Mouse (Mus musculus) liver, embryonic 14.5 days (tissue): ENCODE measurements around the gene Gm35315. TPM values are rescaled to one million over a fixed set of nuclear protein-coding genes. Genes with fewer than 3 reads are reported as not detected.

Experiments used
- ATAC-seq: fragments of 200-750 bp; cut with Nextera tagmentation; 2 replicates; pipeline ENCODE4 v1.8.0; 2017; ENCODE audit warnings: moderate number of reproducible peaks, mild to moderate bottlenecking, moderate library complexity; ENCODE audit not compliant: insufficient read depth
- DNase-seq, 3 experiments: peaks; one replicate each; pipeline ENCODE4 v3.0.0-alpha.2; 2012 to 2013; ENCODE audit warnings: low read depth in 3 of 3, low spot score in 3 of 3
- H3K27ac ChIP-seq: fragments of 300-500 bp; sonication (generic); 2 replicates; pipeline ENCODE4 v1.5.1; 2014; ENCODE audit warnings: moderate library complexity, mild to moderate bottlenecking, control low read depth, inconsistent platforms
- H3K27me3 ChIP-seq: fragments of 300-500 bp; sonication (generic); 2 replicates; pipeline ENCODE4 v1.6.1; 2014; ENCODE audit warnings: mild to moderate bottlenecking, low read length, moderate library complexity; ENCODE audit not compliant: control insufficient read depth, insufficient read depth
- H3K36me3 ChIP-seq: fragments of 300-500 bp; sonication (generic); replicated peaks from 2 replicates; pipeline ENCODE4 v1.6.1; 2014; ENCODE audit warnings: low read depth; ENCODE audit not compliant: control insufficient read depth, insufficient read depth
- H3K4me1 ChIP-seq, 2 experiments: fragments of 200-500 bp in 1 of 2; fragments of 300-500 bp in 1 of 2; sonication (generic) in 1 of 2; replicated peaks; 2 replicates each; pipeline ENCODE4 v1.6.1; 2012 to 2014; ENCODE audit warnings: antibody characterized with exemption in 1 of 2, inconsistent platforms in 1 of 2, low read length in 1 of 2; ENCODE audit not compliant: control insufficient read depth in 2 of 2, insufficient read depth in 2 of 2
- H3K4me2 ChIP-seq: fragments of 300-500 bp; sonication (generic); 2 replicates; pipeline ENCODE4 v1.6.1; 2014; ENCODE audit warnings: low read depth, mild to moderate bottlenecking, control low read depth, moderate library complexity
- H3K4me3 ChIP-seq, 2 experiments: fragments of 200-500 bp in 1 of 2; fragments of 300-500 bp in 1 of 2; sonication (generic) in 1 of 2; 2 replicates each; pipeline ENCODE4 v1.5.1; 2012 to 2014; ENCODE audit warnings: low read depth in 2 of 2, low read length in 2 of 2, mild to moderate bottlenecking in 2 of 2, control low read depth in 1 of 2, inconsistent platforms in 1 of 2, moderate library complexity in 1 of 2; ENCODE audit not compliant: insufficient read depth in 1 of 2
- H3K9ac ChIP-seq: fragments of 300-500 bp; sonication (generic); replicated peaks from 2 replicates; pipeline ENCODE4 v1.6.1; 2014; ENCODE audit warnings: mild to moderate bottlenecking, control low read depth, moderate library complexity
- H3K9me3 ChIP-seq: fragments of 300-500 bp; sonication (generic); 2 replicates; pipeline ENCODE4 v1.6.1; 2016; ENCODE audit warnings: low read length, mixed read lengths; ENCODE audit not compliant: control insufficient read depth
- CTCF ChIP-seq: IDR thresholded peaks from 2 replicates; pipeline ENCODE4 v1.5.1; 2016; ENCODE audit warnings: antibody characterized with exemption, low read depth, control low read depth
- EP300 ChIP-seq: IDR thresholded peaks from 2 replicates; pipeline ENCODE4 v1.6.1; 2016; ENCODE audit warnings: antibody characterized with exemption, low read depth
- WGBS: fragments of 180-500 bp; shearing (Covaris S2); extraction: QIAGEN DNeasy Blood & Tissue Kit; methylation state at CpG from one replicate; pipeline ENCODE4 v1.1.7; 2014; ENCODE audit not compliant: insufficient replicate concordance; 5-methylcytosine and 5-hydroxymethylcytosine counted together
- polyA plus RNA-seq, 2 experiments: library from polyadenylated mRNA; depleted of rRNA in 1 of 2; stranded (reverse) in 1 of 2; unstranded in 1 of 2; fragments of >200 nt; fragmentation: Nextera tagmentation in 1 of 2; extraction: Ambion mirVana in 1 of 2; gene quantifications; 2 replicates each; pipeline versions ENCODE4 v1.2.1 to v1.2.3; 2012 to 2014

Gm35315 gene
- polyA plus RNA-seq, 2 experiments = 0.51 to 0.81 TPM

DNA sequence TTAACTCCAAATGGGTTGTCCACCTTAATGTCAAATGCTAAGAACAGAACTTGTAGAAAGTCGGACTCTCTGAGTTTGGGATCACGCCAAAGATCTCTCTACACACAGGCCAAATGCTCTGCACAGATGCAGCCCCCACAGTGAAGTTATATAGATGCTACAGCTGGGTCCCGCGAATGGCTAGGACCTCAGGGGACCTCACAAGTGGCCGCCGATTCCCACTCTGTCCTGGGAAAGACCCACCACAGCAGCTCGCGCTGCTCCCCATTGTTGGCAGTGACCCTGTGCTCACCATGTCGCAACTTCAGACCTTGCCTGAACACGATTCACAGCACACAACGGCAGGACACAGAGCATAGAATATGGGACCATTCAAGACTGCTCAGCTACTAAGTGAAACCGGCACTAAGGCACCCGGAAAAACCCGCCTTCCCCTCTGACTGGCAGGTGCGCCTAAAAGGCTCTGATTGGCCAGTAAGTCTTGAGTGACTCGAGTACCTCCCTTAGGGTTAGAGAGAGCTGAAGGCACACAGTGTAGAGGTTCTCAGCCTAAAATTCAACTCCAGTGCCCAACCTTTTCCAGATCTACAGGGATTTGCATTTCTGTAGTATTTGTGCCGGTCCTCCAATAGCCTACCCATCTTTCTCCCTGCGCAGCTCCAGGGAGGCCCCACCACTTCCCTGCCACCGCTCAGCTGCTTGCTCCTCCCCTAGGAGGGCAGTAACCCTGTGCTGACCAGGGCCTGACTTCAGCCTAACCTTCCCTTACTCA, 36.4 kb downstream of the Gm35315 start:
- Histone ChIP-seq H3K4me2 (peak overlapping the region; percentile 68), H3K9me3 (no peaks in the 10 kb centered on the region), H3K36me3 (no peaks in the 10 kb centered on the region), H3K9ac (peak overlapping the region; percentile 90), H3K27ac (no peak overlapping the region), H3K4me3 (peak overlapping the region; percentile 74 to 84), H3K4me1 (peaks cover 0 to 2% of the 10 kb centered on the region in 2 experiments; a peak in 1 of 4 replicates), H3K27me3 (no peaks in the 10 kb centered on the region)
- WGBS = 1% methylated on average over 19 of the region's 19 CpGs
- TF ChIP-seq CTCF (no peak), EP300 (no peak)
- ATAC-seq = peak; percentile 99
- peak; percentile 66 to 75 (median 69) for DNase-seq

Other genes with a start within 250 kb of the Gm35315 start
- gene Gm15446, start 171.0 kb downstream of the Gm35315 start, polyA plus RNA-seq (2012; rRNA removed) = 0.01 and 0.05 TPM in 2 replicates
- gene Gm15446, start 171.0 kb downstream of the Gm35315 start, polyA plus RNA-seq (2014; fragmentation: Nextera tagmentation; extraction: Ambion mirVana) = 0.18 and 0.45 TPM in 2 replicates
- gene Zfp932, start 97.9 kb downstream of the Gm35315 start, polyA plus RNA-seq (2012; rRNA removed) = 2.1 and 4.0 TPM in 2 replicates
- gene Zfp932, start 97.9 kb downstream of the Gm35315 start, polyA plus RNA-seq (2014; fragmentation: Nextera tagmentation; extraction: Ambion mirVana) = 6.8 and 7.4 TPM in 2 replicates
- 0.30 and 0.59 TPM in 2 replicates for gene Gm17655, start 21.9 kb downstream of the Gm35315 start, polyA plus RNA-seq (2012; rRNA removed)
- 2.0 and 2.3 TPM in 2 replicates for gene Gm17655, start 21.9 kb downstream of the Gm35315 start, polyA plus RNA-seq (2014; fragmentation: Nextera tagmentation; extraction: Ambion mirVana)
- 0.13 and 0.24 TPM in 2 replicates for gene Plcxd1, start 5.5 kb upstream of the Gm35315 start, polyA plus RNA-seq (2012; rRNA removed)
- gene Plcxd1, start 5.5 kb upstream of the Gm35315 start, polyA plus RNA-seq (2014; fragmentation: Nextera tagmentation; extraction: Ambion mirVana) = 0.14 and 0.18 TPM in 2 replicates
- gene Gtpbp6, start 13.8 kb upstream of the Gm35315 start, polyA plus RNA-seq (2012; rRNA removed) = 20.3 and 21.4 TPM in 2 replicates
- 4.6 and 6.1 TPM in 2 replicates for gene Gtpbp6, start 13.8 kb upstream of the Gm35315 start, polyA plus RNA-seq (2014; fragmentation: Nextera tagmentation; extraction: Ambion mirVana)
- 0.47 and 0.66 TPM in 2 replicates for gene Zfp605, start 15.7 kb upstream of the Gm35315 start, polyA plus RNA-seq (2012; rRNA removed)
- 0.62 and 0.86 TPM in 2 replicates for gene Zfp605, start 15.7 kb upstream of the Gm35315 start, polyA plus RNA-seq (2014; fragmentation: Nextera tagmentation; extraction: Ambion mirVana)
- 15.8 and 16.0 TPM in 2 replicates for gene Chfr, start 41.4 kb upstream of the Gm35315 start, polyA plus RNA-seq (2012; rRNA removed)
- 18.3 and 19.1 TPM in 2 replicates for gene Chfr, start 41.4 kb upstream of the Gm35315 start, polyA plus RNA-seq (2014; fragmentation: Nextera tagmentation; extraction: Ambion mirVana)
- gene Golga3, start 82.3 kb upstream of the Gm35315 start, polyA plus RNA-seq (2012; rRNA removed) = 3.4 and 4.4 TPM in 2 replicates
- 5.7 and 7.4 TPM in 2 replicates for gene Golga3, start 82.3 kb upstream of the Gm35315 start, polyA plus RNA-seq (2014; fragmentation: Nextera tagmentation; extraction: Ambion mirVana)
- gene Ankle2, start 136.6 kb upstream of the Gm35315 start, polyA plus RNA-seq (2012; rRNA removed) = 3.3 and 5.8 TPM in 2 replicates
- gene Ankle2, start 136.6 kb upstream of the Gm35315 start, polyA plus RNA-seq (2014; fragmentation: Nextera tagmentation; extraction: Ambion mirVana) = 10.4 and 11.9 TPM in 2 replicates
- gene Pgam5, start 175.5 kb upstream of the Gm35315 start, polyA plus RNA-seq (2012; rRNA removed) = 17.0 and 17.6 TPM in 2 replicates
- 26.3 and 31.4 TPM in 2 replicates for gene Pgam5, start 175.5 kb upstream of the Gm35315 start, polyA plus RNA-seq (2014; fragmentation: Nextera tagmentation; extraction: Ambion mirVana)
- gene Pxmp2, start 191.8 kb upstream of the Gm35315 start, polyA plus RNA-seq (2012; rRNA removed) = 13.6 and 16.0 TPM in 2 replicates
- 31.7 and 36.7 TPM in 2 replicates for gene Pxmp2, start 191.8 kb upstream of the Gm35315 start, polyA plus RNA-seq (2014; fragmentation: Nextera tagmentation; extraction: Ambion mirVana)
- gene Pole, start 191.9 kb upstream of the Gm35315 start, polyA plus RNA-seq (2012; rRNA removed) = 16.7 and 16.9 TPM in 2 replicates
- 18.8 and 19.5 TPM in 2 replicates for gene Pole, start 191.9 kb upstream of the Gm35315 start, polyA plus RNA-seq (2014; fragmentation: Nextera tagmentation; extraction: Ambion mirVana)
- gene P2rx2, start 248.8 kb upstream of the Gm35315 start, polyA plus RNA-seq (2012; rRNA removed) = 0.03 and 0.06 TPM in 2 replicates
- gene P2rx2, start 248.8 kb upstream of the Gm35315 start, polyA plus RNA-seq (2014; fragmentation: Nextera tagmentation; extraction: Ambion mirVana) = not detected in 2 replicates